Mouse (Mus musculus) liver, adult 2 months (tissue): ENCODE measurements around the gene Npm3.

Experiments used
- CTCF ChIP-seq: fragments of 200-500 bp; IDR thresholded peaks from 2 replicates; pipeline ENCODE4 v1.5.1; 2011; ENCODE audit warnings: low read depth, low read length, control low read depth
- POLR2A ChIP-seq: fragments of 200-500 bp; IDR thresholded peaks from 2 replicates; pipeline ENCODE4 v1.6.1; 2011; ENCODE audit warnings: low read length, control low read depth; ENCODE audit not compliant: insufficient read depth; ENCODE audit errors: extremely low read depth

- no peak for TF ChIP-seq CTCF
- TF ChIP-seq POLR2A = no peak
These were observed 2.5 kb upstream of the Npm3 start for GRCm38 (mm10) chr19:45751881-45752280.
